Mouse (Mus musculus): Measurements from ENCODE around the gene B3gnt6.
"Not testable (repeated sequence)": the region's sequence is repeated elsewhere in the genome, so short reads cannot be mapped to it uniquely, and the experiment has no call there.

B3gnt6 gene

DNA sequence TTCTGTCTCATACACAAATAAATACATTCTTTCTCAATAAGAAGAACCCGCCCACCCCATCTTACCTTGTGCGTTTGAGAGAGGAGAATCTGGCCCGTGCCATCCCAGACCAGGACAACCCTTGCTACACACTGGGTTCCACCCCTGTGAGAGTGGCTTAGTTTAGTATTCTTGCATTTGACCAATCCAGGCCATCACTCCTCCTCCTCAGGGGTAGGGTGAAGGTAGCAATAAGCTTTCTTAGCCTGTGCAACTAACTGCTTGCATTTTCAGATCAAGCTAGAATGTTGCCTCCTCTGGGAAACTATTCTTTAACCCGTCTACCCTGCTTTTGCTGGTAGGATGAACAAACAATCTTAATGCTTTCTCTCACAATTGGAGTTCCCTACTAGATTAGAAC is at the start of gene B3gnt6:
Gene B3gnt6 (minus strand): TSS at position 101 of the 400 bp plus-strand sequence.
- DNase-seq (ENCODE audit: inconsistent ontology term): no peak

- no peak for DNase-seq (ENCODE audit: inconsistent ontology term)
Observed at GRCm38 (mm10) chr7:98236686-98237359, 37.5 kb upstream of the B3gnt6 start.

DNA sequence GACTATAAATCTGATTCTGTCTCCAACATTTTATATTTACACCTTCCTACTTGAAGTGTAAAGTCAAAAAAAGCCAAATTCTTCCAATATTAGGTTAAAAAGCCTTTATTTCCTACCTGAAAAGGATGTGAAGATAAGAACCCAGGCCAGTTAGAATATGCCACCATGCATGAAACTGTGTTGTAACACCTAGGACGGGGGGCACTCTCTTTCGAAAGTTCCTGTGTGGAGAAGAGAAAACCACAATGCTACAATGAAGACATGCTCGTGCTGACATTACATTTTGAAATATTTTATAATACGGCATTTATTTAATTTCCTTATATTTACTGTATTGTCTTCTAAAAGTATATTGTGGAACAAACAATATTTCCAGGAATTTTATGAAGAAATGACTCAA is 24.5 kb upstream of the B3gnt6 start:
- DNase-seq (ENCODE audit: inconsistent ontology term): no peak

- peak; percentile 19 for DNase-seq (ENCODE audit: inconsistent ontology term)
Observed at GRCm38 (mm10) chr7:98216713-98217112, 17.4 kb upstream of the B3gnt6 start.

- no peak for DNase-seq (ENCODE audit: inconsistent ontology term)
Observed at GRCm38 (mm10) chr7:98202946-98203345, 3.7 kb upstream of the B3gnt6 start.

DNA sequence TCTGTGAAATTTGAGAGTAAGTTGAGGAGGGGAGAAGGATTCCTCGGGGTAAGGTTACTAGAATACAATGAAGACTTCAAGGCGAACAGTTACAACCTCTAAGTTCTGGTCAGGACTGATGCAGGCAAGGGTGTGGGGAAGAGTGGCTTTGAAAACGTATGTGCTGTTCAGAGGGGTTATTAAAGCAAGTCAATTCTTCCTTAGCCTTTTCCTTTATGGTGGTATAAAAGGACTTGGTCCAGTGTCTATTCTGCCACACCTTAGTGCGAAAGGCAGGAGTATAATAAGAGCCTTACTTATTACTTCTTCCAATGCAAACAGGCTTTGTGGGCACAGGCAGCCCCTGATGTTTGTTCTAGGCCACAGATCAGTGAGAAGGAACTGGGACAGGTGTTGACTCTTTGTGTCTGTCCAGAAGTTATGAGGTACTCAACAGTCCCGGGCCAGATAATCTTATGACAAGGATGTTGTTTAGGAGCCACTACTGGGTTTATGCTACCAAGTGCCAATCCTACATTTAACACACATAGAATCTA is 2.3 kb upstream of the B3gnt6 start:
- no peak for DNase-seq (ENCODE audit: inconsistent ontology term)

GRCm38 (mm10) chr7:98200396-98200795 is 1.1 kb upstream of the B3gnt6 start:
- DNase-seq (ENCODE audit: inconsistent ontology term): no peak

- DNase-seq (ENCODE audit: inconsistent ontology term): no peak
Observed at GRCm38 (mm10) chr7:98195151-98195801, 4.0 kb downstream of the B3gnt6 start.

DNA sequence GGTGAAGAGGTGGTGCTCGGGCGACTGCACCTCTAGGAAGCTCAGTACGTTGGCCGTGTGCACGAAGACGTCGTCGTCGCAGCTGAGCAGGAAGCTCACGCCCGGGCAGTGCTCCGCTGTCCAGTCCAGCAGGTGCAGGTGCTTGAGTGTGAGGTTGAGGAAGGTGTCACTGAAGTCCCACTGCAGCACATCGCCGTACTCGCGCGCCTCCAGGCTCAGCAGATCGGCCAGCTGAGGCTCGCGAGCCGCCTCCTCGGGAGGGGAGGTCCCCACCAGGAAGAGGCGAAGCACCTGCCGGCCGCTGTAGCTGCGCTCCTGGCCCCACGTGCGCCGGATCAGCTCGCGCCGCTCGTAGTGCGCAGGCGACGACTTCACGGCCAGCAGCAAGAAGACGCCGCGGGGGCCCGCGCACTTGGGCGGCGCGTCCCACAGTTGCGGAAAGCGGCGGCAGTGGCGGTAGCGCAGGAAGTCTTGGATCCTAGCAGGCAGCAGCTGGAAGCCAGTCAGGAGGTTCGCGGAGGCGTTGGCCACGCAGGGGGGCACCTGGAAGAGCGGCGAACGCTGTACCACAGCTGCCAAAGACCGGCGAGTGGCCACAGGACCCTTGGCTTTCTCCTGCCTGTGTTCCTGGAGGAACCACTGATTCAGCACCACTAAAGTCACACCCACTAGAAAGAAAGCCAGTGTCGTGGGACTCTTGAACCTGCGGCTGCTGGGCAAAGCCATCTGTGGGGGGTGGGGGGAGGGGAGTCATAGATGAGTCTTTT is 5.1 kb downstream of the B3gnt6 start:
- DNase-seq (ENCODE audit: inconsistent ontology term): peak; percentile 29

DNA sequence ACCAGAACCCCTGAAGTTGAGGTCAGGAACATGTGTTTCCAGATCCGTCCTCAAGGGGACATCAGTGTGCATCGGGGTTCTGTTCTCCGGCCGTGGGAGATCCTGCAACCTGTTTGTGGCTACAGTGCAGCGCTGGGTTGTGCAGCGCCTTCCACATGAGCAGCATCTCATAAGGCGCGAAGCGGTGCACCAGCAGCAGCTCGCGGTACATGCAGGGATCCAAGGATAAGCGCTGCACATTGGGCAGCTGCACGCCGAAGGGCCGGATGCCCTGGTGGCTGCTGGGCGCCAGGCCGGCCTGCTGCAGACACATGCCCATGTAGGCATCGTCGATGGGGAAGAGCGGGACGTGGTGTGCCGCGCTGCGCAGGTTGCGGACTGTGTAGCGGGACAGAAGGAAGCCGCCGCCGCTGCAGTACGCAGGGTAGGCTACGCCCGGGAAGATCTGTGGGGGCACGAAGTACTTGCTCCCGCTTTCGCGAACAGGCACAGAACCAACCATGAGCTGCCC is 5.7 kb downstream of the B3gnt6 start:
- peak; percentile 44 for DNase-seq (ENCODE audit: inconsistent ontology term)

GRCm38 (mm10) chr7:98191571-98192250 is 7.6 kb downstream of the B3gnt6 start:
- peak; percentile 45 for DNase-seq (ENCODE audit: inconsistent ontology term)

GRCm38 (mm10) chr7:98190578-98190977 is 8.7 kb downstream of the B3gnt6 start:
- DNase-seq (ENCODE audit: inconsistent ontology term): no peak

DNA sequence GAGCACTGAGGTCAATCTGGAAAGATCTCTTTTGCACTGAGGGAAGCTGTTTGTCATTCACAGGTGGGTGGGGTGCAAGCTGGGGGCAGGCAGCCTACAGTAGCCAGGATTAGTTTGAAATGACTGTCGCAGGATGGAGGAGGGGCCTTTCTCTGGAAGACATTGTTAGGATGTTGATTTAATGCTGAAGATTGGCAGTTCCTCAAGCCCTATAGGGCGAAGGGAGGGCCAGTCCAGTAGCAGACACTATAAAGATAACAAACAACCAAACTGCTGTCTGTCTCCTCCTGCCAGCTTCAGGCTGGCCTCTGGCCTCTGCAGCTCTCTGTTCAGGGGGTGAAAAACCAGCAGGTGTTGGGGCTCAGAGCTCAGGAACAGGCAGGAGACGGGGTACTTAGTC is 9.5 kb downstream of the B3gnt6 start:
- no peak for DNase-seq (ENCODE audit: inconsistent ontology term)

- no peak for DNase-seq (ENCODE audit: inconsistent ontology term)
Observed at GRCm38 (mm10) chr7:98188680-98189079, 10.6 kb downstream of the B3gnt6 start.

DNA sequence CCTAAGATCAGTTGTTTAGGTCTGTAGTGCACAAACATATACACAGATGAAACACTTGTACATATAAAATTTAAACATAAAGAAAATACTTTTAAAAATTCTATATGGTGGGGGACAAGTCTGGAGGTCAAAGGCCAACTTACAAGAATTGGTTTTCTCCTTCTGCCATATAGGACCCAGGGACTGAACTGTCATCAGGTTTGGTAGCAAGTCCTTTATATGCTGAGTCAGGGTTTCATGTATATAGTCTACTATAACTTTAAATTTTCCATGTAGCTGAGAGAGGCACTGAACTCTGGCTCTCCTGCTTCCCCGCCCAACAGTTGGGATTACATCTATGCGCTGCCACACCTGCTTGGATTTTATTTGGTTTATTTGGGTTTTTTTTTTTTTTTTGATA is 11.0 kb downstream of the B3gnt6 start:
- no peak for DNase-seq (ENCODE audit: inconsistent ontology term)

GRCm38 (mm10) chr7:98187332-98187731 is 11.9 kb downstream of the B3gnt6 start:
- DNase-seq (ENCODE audit: inconsistent ontology term): not testable (repeated sequence)

DNA sequence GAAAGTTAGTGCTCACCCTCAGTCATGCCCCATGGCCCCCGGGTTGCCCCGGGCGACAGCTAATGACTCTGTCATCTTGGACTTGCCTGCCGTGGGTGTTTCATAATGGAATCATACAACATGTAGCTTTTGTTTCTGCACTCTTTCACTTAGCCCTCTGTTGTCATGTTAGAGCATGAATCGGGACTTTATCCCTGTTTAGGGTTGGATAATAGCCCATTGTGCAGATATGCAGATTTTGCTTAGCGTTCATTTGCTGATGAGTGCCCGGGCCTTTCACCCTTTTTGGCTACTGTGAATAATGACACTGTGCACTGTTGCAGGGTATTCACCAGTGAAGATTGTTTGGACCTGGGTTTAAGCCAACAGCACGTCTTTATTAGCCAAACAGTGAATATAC is 12.6 kb downstream of the B3gnt6 start:
- DNase-seq (ENCODE audit: inconsistent ontology term): peak; percentile 50

- DNase-seq (ENCODE audit: inconsistent ontology term): no peak
Observed at GRCm38 (mm10) chr7:98185326-98185725, 14.0 kb downstream of the B3gnt6 start.

GRCm38 (mm10) chr7:98178560-98179231 is 20.6 kb downstream of the B3gnt6 start:
- no peak for DNase-seq (ENCODE audit: inconsistent ontology term)

- DNase-seq (ENCODE audit: inconsistent ontology term): peak; percentile 95
Observed at GRCm38 (mm10) chr7:98177929-98178559, 21.2 kb downstream of the B3gnt6 start, which contains the start of gene Capn5. Gene Capn5 (minus strand): TSS chr7:98178274.

DNA sequence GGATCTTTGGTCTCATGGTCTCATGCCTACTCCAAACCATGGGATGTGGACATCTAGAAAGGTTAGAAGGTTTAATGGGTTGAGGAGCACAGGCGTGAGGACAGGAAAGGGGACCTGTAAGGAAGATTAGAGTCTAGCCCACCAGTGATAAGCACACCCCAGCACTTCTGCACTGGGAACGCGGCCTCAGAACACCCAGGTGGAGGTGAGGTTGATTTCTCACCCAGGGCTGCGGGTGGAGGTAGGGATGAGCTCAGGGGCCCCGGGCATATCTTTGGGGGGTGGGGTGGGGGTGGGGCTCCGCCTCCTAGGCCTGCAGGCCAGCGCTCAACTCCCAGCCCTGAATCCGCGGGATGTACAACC is 21.7 kb downstream of the B3gnt6 start:
- no peak for DNase-seq (ENCODE audit: inconsistent ontology term)

Data from Muller cell, postnatal 12 days (primary cell).